Mouse (Mus musculus): ENCODE results near the gene Slc35f1.

GRCm38 (mm10) chr10:52911762-52912161 lies 221.4 kb downstream of the Slc35f1 start:
- TF ChIP-seq CTCF (IDR thresholded peaks at IDR 0.05 in 2 of 3, conservative IDR thresholded peaks at IDR 0.05 in 1 of 3; ENCODE audit: control insufficient read depth in 1 of 3, insufficient read depth in 1 of 3, low read depth in 2 of 3, low read length in 3 of 3, poor library complexity in 1 of 3, severe bottlenecking in 1 of 3), result no peak
- TF ChIP-seq POLR2AphosphoS2 (IDR thresholded peaks at IDR 0.05; ENCODE audit: low read length), result no peak
- TF ChIP-seq POLR2A (IDR thresholded peaks at IDR 0.05; ENCODE audit: control insufficient read depth in 1 of 2, insufficient read depth in 1 of 2, low read depth in 1 of 2, low read length in 2 of 2, poor library complexity in 1 of 2), result no peak

Data from MEL (cell line).